Mouse (Mus musculus): ENCODE measurements around the gene Erg. TPM values are rescaled to one million over a fixed set of nuclear protein-coding genes. Genes with fewer than 3 reads are reported as not detected.

Erg gene
- polyA plus RNA-seq, 1 experiment = 6.1 TPM

DNA sequence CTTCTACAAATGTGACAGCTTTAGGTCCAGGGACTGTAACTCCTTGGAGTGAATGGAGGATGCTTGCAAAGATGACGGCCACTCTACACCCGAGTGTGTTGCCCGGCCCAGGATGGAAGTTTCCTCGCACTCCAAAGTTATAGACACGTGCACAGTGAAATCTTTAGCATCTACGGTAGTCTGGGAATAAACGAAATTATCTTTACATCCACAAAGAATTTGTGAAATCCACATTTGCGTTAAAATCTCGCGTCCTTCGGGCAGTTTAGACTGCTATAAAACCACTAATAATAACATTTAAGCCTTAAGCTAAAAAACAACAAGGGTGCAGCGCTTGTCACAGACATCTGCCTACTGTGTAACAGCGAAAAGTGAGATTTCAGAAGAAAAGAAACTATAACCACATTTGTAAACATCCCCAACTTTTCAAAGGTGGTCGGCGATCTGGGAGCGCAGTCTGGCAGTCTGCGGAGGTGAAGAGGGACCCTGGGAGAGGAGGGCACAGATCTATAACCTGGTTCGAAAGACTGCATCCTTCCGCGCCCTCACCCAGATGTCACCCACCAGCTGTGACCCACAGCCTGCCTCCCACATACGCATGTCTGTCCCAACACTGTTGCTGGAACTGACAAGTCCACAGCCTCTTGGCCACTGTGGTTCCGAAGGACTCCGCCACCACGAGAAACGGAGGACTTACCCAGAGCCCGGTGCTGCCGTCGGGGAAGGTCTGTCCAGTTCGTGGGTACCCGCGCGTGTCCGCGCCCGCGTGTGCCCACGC, 1.5 kb downstream of the Erg start:
- no peak for DNase-seq (ENCODE audit: low spot score)

DNA sequence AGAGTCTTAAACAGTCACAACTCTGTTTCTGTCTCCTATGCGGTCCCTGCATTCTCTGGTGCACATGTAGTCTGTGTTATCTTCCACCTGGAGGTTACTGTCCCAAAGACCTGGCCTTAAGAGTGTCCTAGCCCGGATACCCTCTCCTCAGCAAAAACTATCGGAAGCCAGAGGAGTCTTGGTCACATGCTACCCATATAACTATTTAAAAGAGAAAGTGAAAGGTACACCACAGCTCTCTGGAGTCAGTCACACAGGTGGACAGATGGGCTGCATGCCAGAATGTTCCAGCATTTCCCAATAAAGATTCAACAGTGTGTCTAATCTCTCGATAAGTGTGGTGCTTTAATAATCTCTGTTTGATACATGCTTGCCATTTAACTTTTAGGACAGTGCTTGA, 7.1 kb downstream of the Erg start:
- no peak for DNase-seq (ENCODE audit: low spot score)

DNA sequence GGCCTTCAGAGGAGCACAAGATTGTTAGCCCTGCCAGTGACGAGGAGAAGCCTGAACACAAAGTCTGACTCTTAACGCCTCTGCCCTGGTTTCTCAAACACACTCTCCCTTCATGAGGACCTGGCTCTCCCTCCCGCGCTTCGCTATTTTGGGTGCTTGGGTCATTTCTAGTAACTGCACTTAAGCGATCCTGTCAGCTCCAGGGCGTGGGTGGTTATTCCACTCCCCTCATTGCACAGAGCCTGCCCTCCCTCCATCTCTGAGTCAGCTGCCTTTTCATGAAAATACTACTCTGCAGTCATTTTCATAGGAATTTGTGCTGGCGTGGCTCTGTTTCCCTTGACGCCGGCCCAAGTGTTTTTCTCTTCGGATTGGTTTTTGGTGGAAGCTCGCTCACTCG, 13.2 kb downstream of the Erg start:
- no peak for DNase-seq (ENCODE audit: low spot score)

DNA sequence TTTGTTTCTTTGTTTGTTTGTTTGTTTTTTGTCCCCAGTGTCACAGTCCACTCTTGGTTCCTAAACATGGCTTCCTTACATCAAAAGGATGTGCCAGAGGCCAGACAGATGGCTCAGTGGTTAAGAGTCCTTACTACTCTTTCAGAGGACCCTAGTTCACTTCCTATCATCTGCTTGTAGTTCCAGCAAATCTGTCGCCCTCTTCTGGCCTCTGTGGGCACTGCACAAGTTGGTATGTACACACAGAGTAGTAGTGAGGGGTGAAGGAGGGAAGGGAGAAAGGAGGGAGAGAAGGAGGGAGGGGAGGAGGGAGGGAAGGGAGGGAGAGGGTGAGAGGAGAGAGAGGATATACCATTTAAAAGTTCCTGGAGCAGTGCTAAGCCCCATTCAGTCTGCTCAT, 15.8 kb downstream of the Erg start:
- no peak for DNase-seq (ENCODE audit: low spot score)

DNA sequence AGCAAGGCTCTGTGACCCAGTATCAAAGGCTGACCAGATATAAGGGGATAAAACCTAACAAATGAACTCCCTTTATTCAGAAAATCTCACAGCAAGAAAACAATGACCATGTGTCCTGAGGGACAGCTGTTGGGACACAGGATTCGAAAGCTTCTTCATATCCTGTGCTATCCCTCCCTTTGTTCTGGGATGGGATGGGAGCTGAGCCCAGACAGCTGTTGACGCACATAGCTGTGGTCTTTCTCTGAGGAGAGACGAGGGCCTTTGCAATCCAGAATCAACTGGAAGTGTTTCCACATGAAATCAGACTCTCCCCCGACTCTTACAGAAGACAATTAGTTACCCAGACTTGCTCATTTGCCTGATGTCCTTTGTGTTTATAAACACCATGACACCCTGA, 29.6 kb downstream of the Erg start:
- no peak for DNase-seq (ENCODE audit: low spot score)

DNA sequence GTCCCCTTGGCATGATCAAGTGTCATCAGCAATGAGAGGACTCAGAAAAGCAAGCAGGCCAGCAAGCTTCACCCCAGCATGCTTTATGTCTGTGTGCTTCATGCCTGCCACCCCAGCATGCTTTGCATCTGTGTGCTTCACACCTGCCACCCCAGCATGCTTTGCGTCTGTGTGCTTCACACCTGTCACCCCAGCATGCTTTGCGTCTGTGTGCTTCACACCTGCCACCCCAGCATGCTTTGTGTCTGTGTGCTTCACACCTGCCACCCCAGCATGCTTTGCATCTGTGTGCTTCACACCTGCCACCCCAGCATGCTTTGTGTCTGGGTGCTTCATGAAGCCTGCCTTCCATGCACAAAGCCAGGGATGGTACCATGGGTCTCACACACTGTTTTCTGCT, 33.3 kb downstream of the Erg start:
- DNase-seq (ENCODE audit: low spot score) = no peak

DNA sequence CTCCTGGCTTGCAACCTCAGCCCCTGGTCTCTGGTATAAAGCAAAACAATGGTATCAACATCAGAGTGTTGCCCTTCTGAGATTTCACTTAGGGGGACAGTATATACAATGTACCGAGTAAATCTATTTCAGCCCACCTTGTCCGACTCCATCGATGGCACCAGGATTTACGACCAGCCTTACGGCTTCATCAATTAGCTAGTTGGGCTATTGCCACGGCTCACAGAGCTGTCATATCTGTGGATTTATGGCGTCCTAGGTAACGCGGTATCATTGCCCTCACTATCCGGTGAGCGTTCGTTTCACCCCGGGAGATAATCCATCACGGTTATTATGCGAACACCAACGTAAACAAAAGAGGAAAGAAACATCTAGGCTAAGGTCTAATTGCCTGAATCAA, 33.9 kb downstream of the Erg start:
- no peak for DNase-seq (ENCODE audit: low spot score)

DNA sequence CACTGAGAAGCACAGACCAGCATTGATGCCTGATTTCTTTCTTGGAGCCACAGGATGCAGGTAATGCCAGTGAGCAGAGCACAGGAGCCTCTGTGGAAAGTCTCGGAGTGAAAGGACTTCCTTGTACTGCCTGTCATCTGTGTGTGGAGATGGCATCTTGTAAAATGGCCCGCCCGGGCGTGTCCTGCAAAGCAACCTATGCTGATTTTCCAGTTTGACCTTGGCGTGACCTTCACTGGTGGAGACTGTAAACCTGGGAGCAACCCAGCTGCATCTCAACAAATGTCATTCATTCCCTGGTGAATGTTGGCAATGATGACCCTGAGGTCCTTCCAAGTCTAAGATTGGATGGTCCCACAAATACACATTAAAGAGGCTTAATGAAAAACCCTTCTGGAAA, 35.9 kb downstream of the Erg start:
- DNase-seq (ENCODE audit: low spot score) = no peak

DNA sequence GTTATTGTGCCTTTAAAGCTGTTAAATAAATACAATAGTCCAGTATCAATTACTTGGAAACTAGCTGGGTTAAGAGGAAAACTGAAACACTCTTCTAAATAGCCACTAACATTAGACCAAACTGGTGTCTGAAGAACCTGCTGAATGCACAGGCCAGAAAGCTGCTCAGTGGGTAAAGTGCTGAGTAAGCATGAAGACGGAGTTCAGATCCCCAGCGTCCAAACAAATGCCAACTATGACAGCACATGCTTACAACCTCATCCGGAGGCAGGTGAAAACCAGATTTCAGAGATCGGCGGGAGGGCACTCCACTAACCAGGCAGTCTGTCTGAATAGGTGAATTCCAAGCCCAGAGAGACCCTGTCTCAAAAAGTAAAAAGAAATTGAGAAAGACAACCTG, 41.6 kb downstream of the Erg start:
- no peak for DNase-seq (ENCODE audit: low spot score)

DNA sequence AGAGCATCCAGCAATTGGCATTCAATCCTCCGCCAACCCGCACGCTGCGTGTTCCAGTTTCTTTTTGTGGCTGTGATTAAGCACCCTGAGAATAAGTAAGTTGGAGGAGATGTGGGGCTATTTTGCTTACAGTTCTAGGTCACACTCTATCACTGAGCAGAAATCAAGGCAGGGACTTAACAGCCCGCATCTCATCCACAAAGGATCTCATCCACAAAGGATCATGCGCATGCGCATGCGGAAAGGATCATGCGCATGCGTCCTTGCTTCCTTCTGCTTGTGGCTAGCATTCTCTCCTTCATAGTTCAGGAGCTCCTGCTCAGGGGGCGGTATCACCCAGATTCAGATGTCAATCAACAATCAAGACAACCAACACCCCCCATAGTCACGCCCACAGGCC, 42.9 kb downstream of the Erg start:
- no peak for DNase-seq (ENCODE audit: low spot score)

DNA sequence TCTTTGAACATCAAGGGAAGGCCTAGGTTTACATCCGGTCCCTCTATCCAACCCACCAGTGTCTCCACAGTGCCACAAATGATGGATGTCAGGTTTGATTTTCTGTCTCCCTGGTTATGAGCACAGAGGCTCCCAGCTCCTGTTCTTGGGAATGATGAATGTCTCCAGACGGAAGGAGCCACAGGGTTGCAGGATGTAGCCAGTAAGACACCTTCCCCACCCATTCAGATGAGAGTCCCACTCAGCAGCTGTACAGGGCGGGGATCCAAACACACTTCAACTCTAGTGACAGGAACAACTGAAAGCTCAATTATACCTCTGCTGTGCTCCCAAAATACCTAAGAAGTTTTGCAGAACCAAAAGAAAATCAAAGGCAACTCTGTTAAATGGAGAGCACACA, 51.2 kb downstream of the Erg start:
- DNase-seq (ENCODE audit: low spot score) = no peak

DNA sequence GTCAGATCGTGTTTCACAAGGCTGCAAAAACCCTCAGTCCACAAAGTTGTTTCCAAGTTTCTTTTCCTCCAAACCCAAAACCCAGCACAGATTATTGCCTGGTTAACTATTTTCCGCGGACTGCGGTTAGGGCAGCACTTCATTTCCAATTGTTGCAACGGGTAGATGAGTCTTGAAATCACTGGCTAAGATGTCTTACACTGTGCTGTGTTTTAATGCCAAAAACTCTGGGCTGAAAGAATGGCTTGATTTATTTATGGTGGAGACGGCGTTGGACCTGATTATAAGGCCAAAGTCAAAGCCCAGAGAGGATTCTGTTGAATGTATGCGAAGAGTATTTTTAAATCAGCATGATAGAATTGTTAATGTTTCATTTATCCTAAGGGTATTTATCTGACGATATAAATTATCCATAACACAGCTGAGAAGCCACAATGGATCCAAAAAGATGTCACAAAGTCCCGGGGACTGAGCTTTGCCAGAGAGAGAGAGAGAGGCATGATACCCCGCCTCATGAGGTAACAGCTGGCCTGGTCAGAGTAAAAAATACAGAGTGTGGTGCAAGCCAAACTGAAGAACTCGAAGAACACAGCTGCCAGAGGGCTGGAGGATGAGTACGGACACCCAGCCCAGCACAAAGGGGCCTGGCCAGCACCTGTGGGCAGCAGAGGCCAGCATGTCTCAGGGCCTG, 53.9 kb downstream of the Erg start:
- DNase-seq (ENCODE audit: low spot score) = no peak

DNA sequence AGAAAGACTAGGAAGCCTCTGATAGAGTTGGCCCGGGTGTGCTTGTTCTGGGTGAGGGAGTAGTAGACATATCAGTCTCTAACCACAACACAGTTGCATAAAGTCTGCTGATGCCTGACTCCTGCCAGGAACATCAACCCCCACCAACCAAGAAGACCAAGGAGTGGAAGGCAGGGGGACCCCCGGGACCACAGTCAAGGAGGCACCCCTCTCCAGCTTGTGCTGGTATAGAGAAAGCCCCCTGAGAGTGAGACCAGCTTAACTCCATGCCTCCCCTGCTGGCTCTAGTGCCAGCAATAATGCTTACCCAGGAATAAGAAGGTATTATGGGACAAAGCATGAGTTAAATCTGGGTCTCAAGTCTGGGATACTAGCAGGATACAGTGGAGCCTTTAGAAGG, 58.8 kb downstream of the Erg start:
- no peak for DNase-seq (ENCODE audit: low spot score)

DNA sequence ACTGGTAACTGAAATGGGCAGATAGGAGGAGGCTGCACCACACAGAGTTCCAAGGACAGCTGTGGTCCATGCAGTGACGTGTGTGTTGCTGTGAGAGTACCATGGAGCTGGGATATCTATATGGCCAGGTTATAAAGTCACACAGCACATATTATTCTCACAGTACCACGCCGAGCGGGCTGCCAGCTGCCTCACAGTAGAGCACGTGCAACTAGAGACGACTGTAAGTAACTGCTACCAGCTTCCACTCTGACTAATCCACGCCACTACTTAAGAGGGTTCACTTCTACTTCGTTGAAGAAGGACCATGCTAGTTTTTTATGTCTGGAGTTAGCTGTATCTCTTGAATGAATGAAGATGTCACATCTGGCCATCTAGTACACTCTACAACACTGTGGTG, 66.9 kb downstream of the Erg start:
- no peak for DNase-seq (ENCODE audit: low spot score)

DNA sequence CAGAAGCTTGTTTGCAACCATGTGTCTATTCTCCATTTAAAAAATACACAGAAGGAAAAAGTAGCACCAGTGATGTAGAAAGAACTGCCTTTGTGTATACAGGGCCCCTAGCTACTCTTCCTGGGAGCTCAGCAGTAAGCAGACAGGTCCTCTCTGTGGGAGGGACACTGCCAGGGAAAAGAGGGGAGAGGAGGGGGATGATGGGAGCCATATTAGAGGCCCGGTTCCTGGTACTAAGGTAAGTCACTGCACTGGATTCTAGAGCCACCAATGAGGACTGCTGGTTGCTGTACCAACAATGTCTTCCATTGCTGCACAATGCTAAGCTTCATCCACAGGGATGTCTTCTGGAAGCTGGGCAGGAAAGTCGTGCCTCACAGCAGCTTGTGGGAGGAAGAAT, 80.3 kb downstream of the Erg start:
- no peak for DNase-seq (ENCODE audit: low spot score)

DNA sequence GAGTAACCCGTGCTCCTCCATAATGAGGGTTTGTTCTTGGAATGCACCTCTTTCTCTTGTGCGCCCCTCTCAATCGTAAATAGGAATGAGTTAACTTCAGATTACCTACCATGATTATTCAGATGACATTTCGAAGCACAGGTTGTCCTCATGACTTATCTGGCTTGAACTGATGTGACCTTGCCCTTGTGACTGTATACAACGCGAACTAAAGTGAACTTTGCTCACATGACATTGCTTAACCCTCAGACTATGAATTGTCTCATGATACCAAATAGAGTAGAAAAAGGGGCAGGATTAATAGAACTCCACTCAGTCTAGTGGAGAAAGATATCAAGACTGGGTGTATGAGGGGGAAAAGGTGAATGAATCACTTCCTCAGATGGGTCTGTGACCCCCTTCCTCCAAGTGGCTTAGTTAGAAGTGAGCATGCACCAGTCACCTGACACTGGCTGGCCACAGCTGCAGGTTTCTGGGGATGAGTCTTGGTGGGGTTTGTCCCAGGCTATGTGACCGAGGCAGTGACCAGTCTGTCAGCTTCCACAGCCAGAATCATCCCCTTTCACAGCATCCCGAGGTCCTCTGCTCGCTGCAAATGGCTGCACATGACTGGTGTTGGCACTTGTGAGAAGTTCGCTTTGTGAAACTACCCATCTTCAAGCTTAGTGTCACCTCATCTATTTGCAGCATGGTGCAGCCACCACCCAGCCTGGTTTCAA, 89.7 kb downstream of the Erg start:
- DNase-seq (ENCODE audit: low spot score) = no peak

DNA sequence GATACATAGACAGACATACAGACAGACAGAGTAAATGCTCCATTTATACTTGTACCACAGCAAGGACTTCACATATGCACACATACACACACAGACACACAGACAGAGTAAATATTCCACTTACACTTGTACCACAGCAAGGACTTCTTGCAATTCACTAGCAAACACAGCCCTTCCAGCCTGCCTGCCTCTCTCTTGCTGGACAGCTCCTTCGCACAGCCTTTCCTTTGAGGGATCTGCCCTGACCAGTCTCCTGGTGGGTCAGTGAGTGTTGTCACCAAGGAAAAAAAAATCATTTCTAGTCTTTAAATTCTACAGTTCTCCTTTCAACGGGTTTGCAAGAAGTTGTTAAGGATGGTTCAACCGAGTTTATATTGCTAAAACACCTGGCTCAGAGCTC, 92.3 kb downstream of the Erg start:
- DNase-seq (ENCODE audit: low spot score) = no peak

DNA sequence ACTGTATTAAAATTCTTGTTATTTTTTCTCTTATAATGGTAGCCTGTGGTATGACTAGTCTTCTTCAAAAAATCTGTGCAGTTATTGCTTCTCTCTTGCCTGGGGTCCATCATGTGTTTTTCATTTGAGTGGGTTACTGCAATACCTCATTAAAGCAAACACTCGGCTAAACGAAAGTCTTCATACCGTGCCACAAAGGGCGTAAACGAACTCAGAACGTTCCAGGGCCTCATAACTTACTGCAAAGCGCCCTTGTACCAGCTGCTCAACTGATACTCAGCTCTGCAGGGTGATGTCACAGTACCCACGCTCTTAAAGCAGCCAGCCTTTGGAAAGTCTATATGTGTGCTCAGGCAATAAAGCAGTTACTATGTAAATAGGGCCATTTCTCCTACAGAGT, 93.1 kb downstream of the Erg start:
- no peak for DNase-seq (ENCODE audit: low spot score)

DNA sequence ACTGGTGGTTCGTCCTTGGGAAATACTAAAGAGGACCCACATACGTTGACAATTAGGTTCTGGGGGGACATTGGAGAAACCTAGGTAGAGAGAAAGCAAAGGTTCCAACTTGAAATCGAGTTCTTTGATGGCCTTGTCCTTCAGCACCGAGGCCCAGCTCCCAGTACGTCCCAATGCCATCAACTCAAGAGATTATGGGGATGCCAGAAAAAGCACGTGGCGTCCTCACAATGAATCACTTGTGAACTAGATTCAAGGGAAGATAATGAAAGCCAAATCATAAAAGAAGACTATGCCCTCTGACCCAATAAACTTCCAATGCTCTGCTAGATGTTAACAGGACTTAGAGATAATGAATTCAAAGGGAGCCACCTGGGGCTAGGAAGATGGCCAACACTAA, 94.2 kb downstream of the Erg start:
- no peak for DNase-seq (ENCODE audit: low spot score)

DNA sequence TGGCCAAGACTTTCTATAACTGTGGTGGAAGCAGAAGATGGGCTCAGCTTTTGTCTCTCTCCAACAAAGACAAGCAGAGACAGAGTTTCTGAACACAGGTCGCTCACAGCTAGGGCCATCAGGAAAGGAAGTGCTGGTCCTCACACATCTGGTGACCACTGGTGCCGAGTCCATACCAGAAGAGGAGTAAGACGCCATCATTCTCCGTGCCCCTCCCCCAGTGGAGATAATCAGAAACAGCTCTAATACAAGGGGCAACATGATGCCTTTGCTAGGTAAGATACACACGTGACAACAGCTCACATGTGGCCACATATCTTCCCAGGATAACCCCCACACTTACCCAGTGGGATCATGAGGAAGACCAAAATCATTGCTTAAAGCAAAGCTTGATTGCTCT, 96.0 kb downstream of the Erg start:
- no peak for DNase-seq (ENCODE audit: low spot score)

DNA sequence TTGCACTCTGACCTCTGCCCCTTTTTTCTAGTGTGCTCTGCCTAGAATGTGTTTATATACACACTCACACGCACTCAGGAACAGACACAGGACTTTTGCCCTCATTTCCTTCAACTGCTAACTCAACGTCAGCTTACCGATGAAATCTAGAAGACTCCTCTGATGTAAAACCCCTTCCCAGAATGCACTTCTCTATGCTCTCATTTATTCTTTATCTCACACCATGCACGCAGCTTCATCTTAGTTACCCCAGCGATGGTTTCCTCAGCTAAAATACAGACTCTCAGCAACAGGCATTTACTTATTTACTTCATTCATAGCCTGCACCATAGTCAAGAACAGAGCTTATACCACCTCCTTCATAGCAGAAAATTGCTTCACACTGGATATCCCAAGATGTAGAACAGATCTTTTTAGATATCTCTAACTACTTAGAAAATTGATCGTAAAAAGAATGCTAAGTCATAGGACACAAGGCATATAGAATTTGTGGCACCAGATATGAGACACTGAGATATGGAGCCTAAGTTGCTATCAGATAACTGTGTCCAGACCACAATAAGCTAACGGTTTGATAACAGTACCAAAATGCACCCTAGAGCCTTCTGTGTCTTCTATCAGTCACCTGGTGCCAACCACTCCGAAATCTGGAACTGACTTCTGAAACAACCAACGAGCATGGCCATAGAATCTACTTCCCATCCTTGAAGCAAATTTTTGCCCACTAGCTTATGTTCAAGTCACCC, 98.6 kb downstream of the Erg start:
- DNase-seq (ENCODE audit: low spot score) = no peak

DNA sequence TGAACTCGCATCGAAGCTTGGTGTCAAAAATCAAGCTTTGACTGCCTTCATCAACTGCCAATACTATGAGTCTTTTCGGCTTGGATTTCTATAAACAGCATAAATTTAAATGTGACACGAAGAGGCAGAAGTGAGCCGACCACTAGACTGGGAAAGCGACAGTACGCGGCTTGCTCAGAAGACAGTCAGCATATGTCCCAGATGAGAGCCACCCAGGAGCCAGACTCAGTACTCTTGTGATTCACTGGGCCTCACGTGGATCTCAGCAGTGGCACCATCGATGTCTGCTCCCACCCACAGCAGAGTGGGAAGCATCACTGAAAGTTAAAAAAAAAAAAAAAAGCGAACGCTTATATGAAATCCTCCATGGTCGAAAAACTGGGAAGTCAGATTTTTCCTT, 105.2 kb downstream of the Erg start:
- DNase-seq (ENCODE audit: low spot score) = no peak

All from urinary bladder, adult 2 months (tissue).